Mouse (Mus musculus) cerebellum, adult 2 months (tissue): ENCODE measurements around the gene Atxn2.

Source experiments
- CTCF ChIP-seq: fragments of 200-500 bp; IDR thresholded peaks from 2 replicates; pipeline ENCODE4 v1.5.1; 2011; ENCODE audit warnings: low read depth, mild to moderate bottlenecking, control low read depth, low read length, moderate library complexity, borderline replicate concordance; ENCODE audit not compliant: insufficient read depth
- POLR2A ChIP-seq: fragments of 200-500 bp; IDR thresholded peaks from 2 replicates; pipeline ENCODE4 v1.6.1; 2011; ENCODE audit warnings: low read length, control low read depth, borderline replicate concordance; ENCODE audit not compliant: insufficient read depth

DNA sequence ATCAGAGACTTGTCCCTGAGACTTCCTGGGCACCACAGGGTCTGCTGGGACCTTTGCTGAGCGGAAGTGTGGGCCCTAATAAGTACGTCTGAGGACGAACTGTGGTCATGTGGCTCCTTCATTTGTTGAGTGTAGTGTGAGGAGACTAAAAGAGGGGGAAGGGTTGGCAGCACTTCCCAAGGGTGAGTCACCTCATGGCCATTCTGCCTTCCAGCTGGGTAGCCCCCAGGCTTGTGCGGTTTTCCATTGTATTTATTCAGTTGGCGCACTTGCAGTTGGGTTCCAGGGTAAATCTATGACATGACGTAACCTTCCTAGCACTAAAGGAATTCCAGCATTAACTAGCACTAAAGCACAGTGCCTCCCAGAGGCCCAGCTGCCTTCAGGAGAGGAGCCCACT lies 25.6 kb upstream of the Atxn2 start:
- TF ChIP-seq CTCF (no peak), POLR2A (no peak)
